Mouse (Mus musculus) myocyte (in vitro differentiated cells): ENCODE data around the gene Stmn1.

Experiments used
- CEBPB ChIP-seq: IDR thresholded peaks from 2 replicates; pipeline ENCODE4 v1.6.1; 2011; ENCODE audit warnings: mild to moderate bottlenecking, moderate library complexity; ENCODE audit not compliant: poor library complexity, insufficient read depth, severe bottlenecking
- E2F4 ChIP-seq: IDR thresholded peaks from one replicate; pipeline ENCODE4 v1.6.1; 2011; ENCODE audit warnings: mild to moderate bottlenecking, control low read depth, moderate library complexity; ENCODE audit not compliant: insufficient read depth
- MAX ChIP-seq: IDR thresholded peaks from one replicate; pipeline ENCODE4 v1.6.1; 2011; ENCODE audit warnings: low read depth, mild to moderate bottlenecking, control low read depth
- MYOD1 ChIP-seq, 3 experiments: IDR thresholded peaks; one replicate each; pipeline ENCODE4 v1.6.1; 2011; ENCODE audit warnings: control low read depth in 2 of 3, low read depth in 2 of 3, mild to moderate bottlenecking in 2 of 3, moderate library complexity in 1 of 3; ENCODE audit not compliant: insufficient read length in 2 of 3, control insufficient read depth in 1 of 3
- MYOG ChIP-seq, 3 experiments: IDR thresholded peaks; one replicate each; pipeline ENCODE4 v1.6.1; 2011; ENCODE audit warnings: control low read depth in 2 of 3, low read depth in 2 of 3, mild to moderate bottlenecking in 2 of 3; ENCODE audit not compliant: insufficient read length in 2 of 3, control insufficient read depth in 1 of 3, insufficient read depth in 1 of 3
- POLR2A ChIP-seq: IDR thresholded peaks from one replicate; pipeline ENCODE4 v1.6.1; 2011; ENCODE audit warnings: low read depth, mild to moderate bottlenecking, control low read depth, moderate library complexity; ENCODE audit not compliant: insufficient read length
- POLR2AphosphoS2 ChIP-seq: IDR thresholded peaks from one replicate; pipeline ENCODE4 v1.6.1; 2011; ENCODE audit warnings: low read depth, control low read depth; ENCODE audit not compliant: insufficient read length
- REST ChIP-seq: IDR thresholded peaks from one replicate; pipeline ENCODE4 v1.6.1; 2011; ENCODE audit warnings: mild to moderate bottlenecking, control low read depth, moderate library complexity; ENCODE audit not compliant: insufficient read depth, insufficient read length
- SRF ChIP-seq: IDR thresholded peaks from one replicate; pipeline ENCODE4 v1.6.1; 2011; ENCODE audit warnings: low read depth; ENCODE audit not compliant: control insufficient read depth, insufficient read length
- TCF12 ChIP-seq: IDR thresholded peaks from one replicate; pipeline ENCODE4 v1.6.1; 2011; ENCODE audit warnings: mild to moderate bottlenecking, control low read depth; ENCODE audit not compliant: poor library complexity, insufficient read depth, severe bottlenecking
- TCF3 ChIP-seq: IDR thresholded peaks from one replicate; pipeline ENCODE4 v1.6.1; 2011; ENCODE audit warnings: low read depth, control low read depth; ENCODE audit not compliant: insufficient read length
- USF1 ChIP-seq: IDR thresholded peaks from one replicate; pipeline ENCODE4 v1.6.1; 2011; ENCODE audit warnings: low read depth, mild to moderate bottlenecking, control low read depth, moderate library complexity

DNA sequence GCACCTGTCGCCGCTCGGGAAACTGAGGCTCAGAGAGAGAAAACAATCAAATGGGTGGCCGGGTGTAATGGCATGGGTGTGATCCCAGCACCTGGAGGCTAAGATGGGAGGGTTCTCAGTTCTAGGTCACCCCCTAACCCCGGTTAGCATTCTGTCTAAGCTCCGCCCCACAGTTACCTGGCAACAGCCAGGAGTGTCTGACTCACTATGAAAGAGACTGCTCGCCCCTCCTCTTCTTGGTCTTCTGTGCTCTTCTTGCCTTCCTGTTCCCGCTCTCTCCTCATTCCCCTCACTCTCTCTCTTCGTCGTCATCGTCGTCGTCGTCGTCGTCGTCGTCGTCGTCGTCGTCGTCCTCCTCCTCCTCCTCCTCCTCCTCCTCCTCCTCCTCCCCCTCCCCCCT, 20.2 kb upstream of the Stmn1 start:
- TF ChIP-seq POLR2A: no peak
- TF ChIP-seq TCF12: no peak
- no peak for TF ChIP-seq SRF
- no peak for TF ChIP-seq USF1
- no peak for TF ChIP-seq MYOG (IDR thresholded peaks at IDR 0.05; ENCODE audit: control insufficient read depth in 1 of 3, insufficient read depth in 1 of 3, insufficient read length in 2 of 3, low read depth in 2 of 3)
- TF ChIP-seq MAX: no peak
- no peak for TF ChIP-seq POLR2AphosphoS2
- no peak for TF ChIP-seq CEBPB
- no peak for TF ChIP-seq TCF3
- no peak for TF ChIP-seq E2F4
- no peak for TF ChIP-seq MYOD1 (IDR thresholded peaks at IDR 0.05; ENCODE audit: control insufficient read depth in 1 of 3, insufficient read length in 2 of 3, low read depth in 2 of 3)
- TF ChIP-seq REST: no peak
